Mouse (Mus musculus) gastrocnemius, adult 2 months (tissue): ENCODE measurements at regions not wholly inside any gene's neighbourhood (a gene's known extent, or its start where the extent isn't known, plus 50 kb on each side); places are given as distances from the start of the nearest gene placed in this dataset.

Experiments used
- DNase-seq: peaks from one replicate; pipeline ENCODE4 v3.0.0; 2022
- H3K27ac ChIP-seq: fragments of 200-600 bp; 2 replicates; pipeline ENCODE4 v1.8.1; 2022; ENCODE audit warnings: mild to moderate bottlenecking
- H3K4me3 ChIP-seq: fragments of 200-600 bp; 2 replicates; pipeline ENCODE4 v1.8.1; 2022; ENCODE audit warnings: mild to moderate bottlenecking, moderate library complexity
- CTCF ChIP-seq: fragments of 200-600 bp; IDR thresholded peaks from 2 replicates; pipeline ENCODE4 v1.8.1; 2022; ENCODE audit warnings: antibody characterized with exemption, mild to moderate bottlenecking, moderate library complexity
- intact Hi-C: fragments of 180-260 bp; cut with DNase I; formaldehyde crosslinking; loops from one replicate; pipeline ENCODE4 v1.15.1; 2025

DNA sequence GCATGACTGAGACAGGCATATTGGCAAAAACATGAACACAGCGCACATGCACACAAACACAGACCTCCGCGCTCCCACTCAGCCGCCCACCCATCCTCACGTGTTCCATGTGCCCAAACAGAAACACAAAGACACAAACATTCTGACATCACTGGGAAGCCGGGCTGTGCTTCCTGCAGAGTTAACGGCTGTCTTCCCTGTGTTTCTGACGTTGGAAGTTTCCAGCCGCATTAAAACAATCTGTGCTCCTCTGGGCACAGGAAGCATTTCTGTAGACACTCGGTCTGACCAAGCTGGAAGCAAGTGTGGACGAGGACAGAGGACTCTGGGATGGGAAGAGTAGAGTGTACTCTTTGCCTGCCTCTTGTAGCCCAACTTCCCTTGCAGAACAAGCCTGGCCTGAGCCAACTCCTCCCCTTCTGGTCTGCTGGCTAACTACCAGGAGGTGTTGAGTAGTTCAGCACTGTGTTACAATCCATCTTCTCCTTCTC, 296.2 kb upstream of the Zfp703 start:
- no peak overlapping the region for H3K27ac ChIP-seq
- TF ChIP-seq CTCF: no peak
- no peak overlapping the region for H3K4me3 ChIP-seq
- DNase-seq: peak; percentile 28
- intact Hi-C loops: no loop called here

DNA sequence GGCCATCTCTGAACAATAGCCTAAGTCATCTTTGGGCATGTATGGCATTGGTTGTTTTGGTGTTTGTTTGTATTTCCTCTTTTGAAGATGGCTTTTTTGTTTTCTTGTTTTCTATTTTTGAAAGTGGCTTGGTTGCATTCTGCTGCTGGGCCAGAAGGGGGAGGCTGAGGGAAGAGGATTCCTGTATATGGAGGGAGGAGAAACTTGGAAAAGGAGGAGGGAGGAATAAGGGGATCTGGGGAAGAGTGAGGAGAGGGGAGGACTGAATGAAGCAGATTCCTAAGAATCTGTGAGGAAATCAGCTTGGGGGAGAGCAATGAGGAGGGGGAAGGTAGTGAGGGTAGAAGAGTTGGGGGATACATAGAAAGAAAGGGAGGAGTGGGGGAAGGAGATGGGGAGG, 290.0 kb upstream of the Zfp703 start:
- Histone ChIP-seq H3K4me3 (no peak overlapping the region), H3K27ac (no peak overlapping the region)
- intact Hi-C loops: loop anchor here (2.0 to 5.0 kb wide), 2 partner anchors 155 to 296 kb away; no protein-coding TSS in a partner anchor
- peak; percentile 74 for TF ChIP-seq CTCF
- DNase-seq: peak; percentile 59

DNA sequence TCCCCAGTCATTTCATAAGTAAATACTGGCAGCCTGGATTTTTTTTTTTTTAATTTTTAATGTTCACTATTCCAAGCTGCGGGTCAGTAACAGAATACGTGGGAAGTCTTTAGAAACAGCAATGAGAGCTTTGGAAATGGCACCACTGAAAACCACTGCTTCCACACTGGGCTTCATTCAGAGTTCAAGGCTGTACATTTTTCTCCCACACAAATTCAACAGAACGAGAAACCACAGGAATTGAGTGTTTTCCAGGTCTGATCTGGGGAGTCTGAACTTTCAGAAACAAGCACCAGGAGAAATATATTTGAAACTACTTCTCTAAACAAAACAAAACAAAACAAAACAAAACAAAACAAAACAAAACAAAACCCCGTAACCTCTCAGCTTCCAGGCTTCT, 289.1 kb upstream of the Zfp703 start:
- no peak overlapping the region; the same call in 1 of the 2 replicates for H3K27ac ChIP-seq
- TF ChIP-seq CTCF: no peak
- no peak overlapping the region for H3K4me3 ChIP-seq
- no peak for DNase-seq
- intact Hi-C loops: loop anchor here (5.0 kb wide), 1 partner anchor 154 kb away; no protein-coding TSS in a partner anchor

- intact Hi-C loops: loop anchor here (5.0 kb wide), 1 partner anchor 153 kb away; no protein-coding TSS in a partner anchor
- DNase-seq: no peak
- H3K27ac ChIP-seq: no peak overlapping the region
- no peak overlapping the region for H3K4me3 ChIP-seq
- TF ChIP-seq CTCF: 0 out of 2 replicates have a peak, but pooled peaks have one; percentile 6
Measured at GRCm38 (mm10) chr8:26688745-26689478, 288.2 kb upstream of the Zfp703 start.

DNA sequence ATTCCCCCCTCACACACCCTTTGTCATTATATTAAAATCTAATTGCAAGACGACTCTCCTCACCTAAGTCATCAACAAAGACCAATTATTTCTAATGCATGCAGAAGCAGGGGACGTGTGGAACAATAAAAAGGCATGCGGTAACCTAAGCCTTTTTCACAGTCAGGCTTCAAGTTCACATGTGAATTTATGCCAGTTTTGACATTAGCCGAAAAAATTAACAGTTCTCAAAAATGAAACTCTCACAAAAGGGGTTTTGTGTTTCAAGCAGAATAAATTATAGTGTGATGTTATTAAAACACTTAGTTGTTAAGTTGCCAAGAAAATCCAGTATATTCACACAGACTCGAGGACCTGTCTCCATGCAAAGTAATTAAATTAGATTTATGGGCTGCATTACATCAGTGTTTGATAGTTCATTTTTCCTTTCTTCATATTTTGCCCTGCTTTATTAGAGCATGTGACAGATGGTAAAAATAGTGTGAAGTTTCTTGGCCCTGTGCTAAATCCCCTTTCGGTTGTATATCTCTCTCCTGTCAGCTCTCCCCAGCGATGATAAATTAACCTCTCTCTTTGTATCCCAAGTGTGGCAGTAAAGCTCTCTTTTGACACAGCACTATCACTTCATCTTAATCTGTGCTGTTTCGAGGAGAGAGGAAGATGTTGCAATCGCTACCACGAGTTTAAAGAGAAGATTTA, 287.5 kb upstream of the Zfp703 start:
- no peak for DNase-seq
- no peak overlapping the region for H3K4me3 ChIP-seq
- H3K27ac ChIP-seq: peak overlapping the region; percentile 31; the same call in 1 of the 2 replicates
- intact Hi-C loops: loop anchor here (1.0 to 5.0 kb wide), 2 partner anchors 153 to 286 kb away; no protein-coding TSS in a partner anchor
- no peak for TF ChIP-seq CTCF

DNA sequence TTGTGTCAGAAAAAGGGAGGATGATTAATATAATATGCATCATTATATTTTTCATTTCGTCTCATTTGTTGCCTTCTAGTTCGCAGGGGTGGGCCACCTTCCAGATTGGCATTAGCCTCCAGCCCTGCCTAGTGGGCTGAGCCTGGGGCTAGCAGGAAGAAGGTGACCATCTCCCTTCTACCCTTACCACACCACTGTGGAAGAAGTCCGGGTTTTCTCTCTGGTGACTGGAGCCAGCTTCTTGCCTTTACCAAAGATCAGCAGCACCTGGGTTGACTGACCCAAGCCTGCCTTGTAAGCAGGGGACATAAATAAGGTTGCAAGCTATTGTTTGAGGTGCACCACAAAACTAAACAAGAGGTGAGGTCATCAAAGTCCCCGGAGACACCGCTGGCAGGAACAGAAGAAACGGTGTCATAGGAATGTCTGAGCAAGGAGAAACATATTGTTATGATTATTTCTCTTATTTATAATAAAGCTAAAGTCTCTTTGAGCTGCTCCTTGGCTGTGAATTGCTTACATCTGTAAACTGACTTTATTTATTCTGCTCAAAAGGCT, 286.9 kb upstream of the Zfp703 start:
- TF ChIP-seq CTCF: no peak
- DNase-seq: peak; percentile 55
- intact Hi-C loops: loop anchor here (1.0 kb wide), 1 partner anchor 285 kb away; no protein-coding TSS in a partner anchor
- no peak overlapping the region for H3K4me3 ChIP-seq
- H3K27ac ChIP-seq: peak overlapping the region; percentile 31; the same call in 1 of the 2 replicates

- no peak for TF ChIP-seq CTCF
- Histone ChIP-seq H3K27ac (no peak overlapping the region), H3K4me3 (no peak overlapping the region)
- intact Hi-C loops: no loop called here
- no peak for DNase-seq
Measured at GRCm38 (mm10) chr8:26697579-26698084, 279.5 kb upstream of the Zfp703 start.

DNA sequence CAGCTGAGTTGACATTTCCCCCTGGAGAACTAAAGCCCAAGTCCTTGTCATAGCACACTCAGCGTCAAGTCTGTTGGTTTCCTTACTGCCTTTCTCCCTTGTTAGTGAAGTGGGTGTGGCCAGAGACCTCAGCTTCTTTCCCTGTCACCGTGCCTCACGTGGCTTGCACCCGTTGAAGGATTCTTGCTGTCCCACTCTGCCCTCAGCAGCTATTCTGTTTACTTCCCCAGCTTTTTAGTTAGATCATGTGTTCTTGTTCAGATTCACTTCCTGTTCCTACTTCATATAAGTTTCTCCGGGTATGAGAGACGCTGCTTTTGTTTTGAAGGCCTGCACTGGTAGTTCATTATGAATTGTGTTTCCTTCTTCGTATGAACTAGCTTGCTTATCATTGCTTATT, 278.5 kb upstream of the Zfp703 start:
- Histone ChIP-seq H3K4me3 (no peak overlapping the region), H3K27ac (no peak overlapping the region)
- DNase-seq: peak; percentile 38
- no peak for TF ChIP-seq CTCF
- intact Hi-C loops: no loop called here

GRCm38 (mm10) chr8:26706048-26706767, 270.9 kb upstream of the Zfp703 start:
- H3K4me3 ChIP-seq: no peak overlapping the region
- no peak for TF ChIP-seq CTCF

DNA sequence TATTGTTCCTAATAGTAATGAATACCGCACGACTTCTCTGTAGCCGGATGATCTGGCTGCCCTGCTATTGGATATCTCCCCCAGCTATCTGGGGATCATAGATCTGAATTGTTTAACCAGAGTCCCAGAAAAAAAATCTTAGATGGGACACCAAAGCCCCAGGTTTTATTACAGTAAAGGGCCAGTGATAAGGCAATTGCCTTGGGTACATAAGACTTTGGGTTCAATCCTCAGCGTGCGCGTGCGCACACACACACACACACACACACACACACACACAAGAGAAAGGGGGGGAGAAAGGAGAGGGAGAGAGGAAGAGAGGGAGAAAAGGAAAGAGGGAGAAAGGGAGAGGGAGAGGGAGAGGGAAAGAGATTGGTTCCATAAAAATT, 270.4 kb upstream of the Zfp703 start:
- no peak for DNase-seq
- TF ChIP-seq CTCF: no peak
- no peak overlapping the region for H3K27ac ChIP-seq
- intact Hi-C loops: no loop called here
- no peak overlapping the region for H3K4me3 ChIP-seq

More at GRCm38 (mm10) chr8:26706048-26706767, 270.9 kb upstream of the Zfp703 start:
- DNase-seq: no peak
- no peak overlapping the region for H3K27ac ChIP-seq
- intact Hi-C loops: no loop called here

GRCm38 (mm10) chr8:26713836-26714235, 263.3 kb upstream of the Zfp703 start:
- intact Hi-C loops: loop anchor here (1.0 kb wide), 1 partner anchor 34 kb away; no protein-coding TSS in a partner anchor
- Histone ChIP-seq H3K27ac (peak overlapping the region; percentile 81), H3K4me3 (no peak overlapping the region)
- no peak for TF ChIP-seq CTCF
- peak; percentile 91 for DNase-seq

DNA sequence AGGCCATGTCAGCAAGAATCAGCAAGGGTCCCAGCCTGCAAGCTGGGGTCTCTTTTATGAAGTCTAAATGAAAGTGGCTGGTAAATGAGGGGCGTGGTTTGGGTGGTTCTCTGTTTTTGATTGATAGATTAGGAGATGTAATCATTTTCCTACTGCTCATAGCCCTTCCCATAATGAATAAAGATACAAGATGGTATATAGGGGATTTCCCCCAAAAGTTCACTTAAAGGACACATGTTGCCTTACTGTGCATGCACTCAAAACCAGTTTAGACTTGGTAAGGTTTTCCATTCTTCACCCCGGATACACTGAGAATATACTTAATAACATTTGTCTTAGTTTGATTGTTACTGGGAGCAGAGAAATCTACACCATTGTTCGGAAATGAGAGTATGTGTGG, 262.4 kb upstream of the Zfp703 start:
- H3K4me3 ChIP-seq: no peak overlapping the region
- TF ChIP-seq CTCF: no peak
- H3K27ac ChIP-seq: peak overlapping the region; percentile 81
- intact Hi-C loops: loop anchor here (1.0 kb wide), 1 partner anchor 34 kb away; no protein-coding TSS in a partner anchor
- no peak for DNase-seq
